In genomic region chr2:165968876-165969275, GRCm38 (mm10) we compare ENCODE assay signal across 8 mouse cellular contexts. TPM values are rescaled to one million over a fixed set of nuclear protein-coding genes. Genes with fewer than 3 reads are reported as not detected.
DNase-seq lines count a peak whose midpoint lies in the region.

No protein-coding gene starts in this region.

- 3% methylated on average over 3 of the region's 3 CpGs for WGBS in macrophage (ENCODE audit: missing documents)
- WGBS in limb, embryonic 10.5 days: 47% methylated on average over 3 of the region's 3 CpGs

- no peak overlapping the region for H3K4me3 ChIP-seq in macrophage (ENCODE audit: inconsistent target)
- no peak overlapping the region for H3K4me3 ChIP-seq in limb, embryonic 10.5 days

- H3K79me2 ChIP-seq in macrophage (ENCODE audit: inconsistent target): no peaks in the 10 kb centered on the region

- H3K36me3 ChIP-seq in macrophage (ENCODE audit: inconsistent target): no peaks in the 10 kb centered on the region
- H3K36me3 ChIP-seq in limb, embryonic 10.5 days: no peaks in the 10 kb centered on the region

- peaks cover 15% of the 10 kb centered on the region for H3K4me1 ChIP-seq in limb, embryonic 10.5 days

- peak overlapping the region; percentile 96 for H3K27ac ChIP-seq in macrophage
- H3K27ac ChIP-seq in limb, embryonic 10.5 days: no peak overlapping the region

- no peaks in the 10 kb centered on the region for H3K9me3 ChIP-seq in limb, embryonic 10.5 days (replicated peaks)

- no peaks in the 10 kb centered on the region for H3K27me3 ChIP-seq in limb, embryonic 10.5 days (ENCODE audit: low read depth, poor library complexity, severe bottlenecking)

- peak; percentile 58 to 72 for DNase-seq in urinary bladder, postnatal 36 days (ENCODE audit: low spot score in 2 of 2)
- no peak for DNase-seq in urinary bladder, postnatal 25 days (ENCODE audit: low spot score)
- DNase-seq in gastrocnemius, postnatal 14 days: peak; percentile 28
- DNase-seq in kidney, adult 8-10 months: peak; percentile 52 to 62
- DNase-seq in limb, embryonic 10.5 days (ENCODE audit: low spot score): no peak
- no peak for DNase-seq in layer of hippocampus, adult 11-12 months (ENCODE audit: low spot score)
- DNase-seq in urinary bladder, adult 2 months (ENCODE audit: low spot score): no peak

- intact Hi-C loops in gastrocnemius, postnatal 14 days (cut with DNase I; ENCODE audit: low total_unique reads): no loop called here

RNA-seq across cellular contexts. Expression of gene Ncoa3, which starts 23.6 kb away (rescaled TPM):
- total RNA-seq in gastrocnemius, postnatal 14 days (2021): 10 to 100 TPM; 11.1 to 13.9 TPM
- total RNA-seq in macrophage (2018; cell fraction: chromatin; rRNA removed): 100 to 1,000 TPM in 23 of 26 experiments, 10 to 100 TPM in 3; 62.1 to 293 (median 204) TPM
- total RNA-seq in macrophage (2018; cell fraction: cytosol; rRNA removed): 100 to 1,000 TPM in 3 of 26 experiments, 10 to 100 TPM in 23; 52.7 to 107 (median 91.0) TPM
- total RNA-seq in macrophage (2018; cell fraction: nucleus; rRNA removed): 100 to 1,000 TPM in 21 of 26 experiments, 10 to 100 TPM in 5; 76.5 to 218 (median 154) TPM
- 48.3 to 71.1 TPM (median 65.0 TPM) in 3 replicates for polyA plus RNA-seq in macrophage (2018)
- polyA plus RNA-seq in limb, embryonic 10.5 days (2016; fragmentation: Nextera tagmentation; extraction: Ambion mirVana): 15.5 and 15.7 TPM in 2 replicates
- polyA plus RNA-seq in urinary bladder, adult 2 months (2012; rRNA removed): 34.9 and 36.8 TPM in 2 replicates

Comparison
In these comparisons a context has a peak if more than half of its experiments do, and no peak if none do; other contexts are left out.
1. DNase-seq: peak in urinary bladder, postnatal 36 days (2 of 2), gastrocnemius, postnatal 14 days (single experiment) and kidney, adult 8-10 months (2 of 2); none in urinary bladder, postnatal 25 days (single experiment), limb, embryonic 10.5 days (single experiment), layer of hippocampus, adult 11-12 months (single experiment) and urinary bladder, adult 2 months (single experiment).